Comparison of ENCODE assay signal across 24 mouse cellular contexts in the genomic region with DNA sequence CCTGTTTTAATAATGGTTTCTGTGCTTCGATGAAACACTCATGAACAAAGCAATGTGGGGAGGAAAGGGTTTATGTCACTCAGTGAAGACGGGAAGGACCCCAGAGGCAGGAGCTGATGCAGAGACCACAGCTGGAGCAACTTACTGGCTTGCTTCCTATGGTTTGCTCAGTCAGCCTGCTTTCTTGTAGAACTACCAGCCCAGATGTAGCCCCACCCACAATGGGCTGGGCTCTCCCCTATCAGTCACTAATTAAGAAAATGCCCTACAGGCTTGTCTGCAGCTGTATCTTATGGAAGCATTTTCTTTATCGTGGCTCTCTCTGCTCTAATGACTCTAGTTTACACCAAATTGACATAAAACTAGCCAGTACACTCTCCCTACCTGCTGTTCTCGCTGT.
DNase-seq lines count a peak whose midpoint lies in the region; ATAC-seq and TF ChIP-seq lines count a peak whose summit lies in the region.
"Had no signal": no experiment of that assay in that cellular context is flagged by ENCODE, and none has a peak within 500 bp of the region (broad histone marks: within the 10 kb centered on the region; RNA-seq: fewer than 3 reads in every experiment).

No protein-coding gene starts in this region.

- TF ChIP-seq EP300 in liver, postnatal 0 days (IDR thresholded peaks at IDR 0.05; ENCODE audit: low read depth): no peak

- no peaks in the 10 kb centered on the region for H3K9me3 ChIP-seq in embryonic facial prominence, embryonic 10.5 days
- no peaks in the 10 kb centered on the region for H3K9me3 ChIP-seq in liver, postnatal 0 days (ENCODE audit: low read length)
- no peaks in the 10 kb centered on the region for H3K9me3 ChIP-seq in heart, embryonic 10.5 days
- H3K9me3 ChIP-seq: embryonic facial prominence, embryonic 15.5 days; liver, embryonic 13.5 days; lung, embryonic 15.5 days; midbrain, embryonic 10.5 days; neural tube, embryonic 13.5 days; stomach, embryonic 15.5 days had no signal

- TF ChIP-seq POLR2A in lung, adult 2 months (IDR thresholded peaks at IDR 0.05; ENCODE audit: borderline replicate concordance, extremely low read depth, low read depth, low read length): no peak

- H3K4me2 ChIP-seq in liver, postnatal 0 days (ENCODE audit: low read depth, low read length): no peak overlapping the region
- H3K4me2 ChIP-seq: embryonic facial prominence, embryonic 15.5 days; liver, embryonic 13.5 days; lung, embryonic 15.5 days; neural tube, embryonic 13.5 days; stomach, embryonic 15.5 days had no signal

- no peak overlapping the region for H3K4me3 ChIP-seq in embryonic facial prominence, embryonic 10.5 days
- H3K4me3 ChIP-seq in liver, postnatal 0 days (ENCODE audit: low read depth, low read length): no peak overlapping the region
- no peak overlapping the region for H3K4me3 ChIP-seq in lung, adult 2 months (replicated peaks; ENCODE audit: extremely low read depth, low read depth, low read length)
- H3K4me3 ChIP-seq in heart, embryonic 10.5 days: no peak overlapping the region
- H3K4me3 ChIP-seq: embryonic facial prominence, embryonic 15.5 days; liver, embryonic 13.5 days; lung, embryonic 15.5 days; midbrain, embryonic 10.5 days; myocyte; neural tube, embryonic 13.5 days; stomach, embryonic 15.5 days had no signal

- no peaks in the 10 kb centered on the region for H3K27me3 ChIP-seq in embryonic facial prominence, embryonic 10.5 days (replicated peaks; ENCODE audit: low read depth, poor library complexity, severe bottlenecking)
- H3K27me3 ChIP-seq in liver, postnatal 0 days (ENCODE audit: insufficient read depth, low read length): no peaks in the 10 kb centered on the region
- H3K27me3 ChIP-seq in heart, embryonic 10.5 days (ENCODE audit: insufficient read depth, poor library complexity, severe bottlenecking): no peaks in the 10 kb centered on the region
- H3K27me3 ChIP-seq: CH12.LX; embryonic facial prominence, embryonic 15.5 days; liver, embryonic 13.5 days; lung, embryonic 15.5 days; neural tube, embryonic 13.5 days; stomach, embryonic 15.5 days had no signal

- no peak overlapping the region for H3K27ac ChIP-seq in embryonic facial prominence, embryonic 10.5 days (replicated peaks)
- H3K27ac ChIP-seq in liver, postnatal 0 days (ENCODE audit: low read depth): no peak overlapping the region
- H3K27ac ChIP-seq in heart, embryonic 10.5 days: no peak overlapping the region
- H3K27ac ChIP-seq: embryonic facial prominence, embryonic 15.5 days; liver, embryonic 13.5 days; lung, embryonic 15.5 days; midbrain, embryonic 10.5 days; neural tube, embryonic 13.5 days; stomach, embryonic 15.5 days had no signal

- 44% methylated on average over 4 of the region's 4 CpGs for WGBS in embryonic facial prominence, embryonic 10.5 days
- WGBS in liver, postnatal 0 days (ENCODE audit: insufficient replicate concordance): 41% methylated on average over 4 of the region's 4 CpGs
- 70% methylated on average over 4 of the region's 4 CpGs for WGBS in lung, adult 2 months
- WGBS in heart, embryonic 10.5 days: 63% methylated on average over 4 of the region's 4 CpGs

- H3K4me1 ChIP-seq in embryonic facial prominence, embryonic 10.5 days: no peaks in the 10 kb centered on the region
- no peaks in the 10 kb centered on the region for H3K4me1 ChIP-seq in liver, postnatal 0 days (ENCODE audit: insufficient read depth)
- H3K4me1 ChIP-seq in lung, adult 2 months (ENCODE audit: control insufficient read depth, insufficient read depth, low read length): no peaks in the 10 kb centered on the region
- H3K4me1 ChIP-seq in heart, embryonic 10.5 days: no peaks in the 10 kb centered on the region
- H3K4me1 ChIP-seq: embryonic facial prominence, embryonic 15.5 days; liver, embryonic 13.5 days; lung, embryonic 15.5 days; midbrain, embryonic 10.5 days; neural tube, embryonic 13.5 days; stomach, embryonic 15.5 days had no signal

- H3K36me3 ChIP-seq in embryonic facial prominence, embryonic 10.5 days (replicated peaks): no peaks in the 10 kb centered on the region
- H3K36me3 ChIP-seq in liver, postnatal 0 days (replicated peaks; ENCODE audit: insufficient read depth, low read length): no peaks in the 10 kb centered on the region
- no peaks in the 10 kb centered on the region for H3K36me3 ChIP-seq in heart, embryonic 10.5 days
- H3K36me3 ChIP-seq: embryonic facial prominence, embryonic 15.5 days; liver, embryonic 13.5 days; lung, embryonic 15.5 days; midbrain, embryonic 10.5 days; neural tube, embryonic 13.5 days; stomach, embryonic 15.5 days had no signal

- DNase-seq in CD4-positive, CD25-positive, alpha-beta regulatory T cell, adult 2 months (ENCODE audit: low read depth, low spot score): peak; percentile 7
- DNase-seq in MEL-GATA-1-ER (ENCODE audit: extremely low read depth, low read depth): peak; percentile 7
- DNase-seq in embryonic facial prominence, embryonic 10.5 days (ENCODE audit: low spot score): peak; percentile 19
- DNase-seq in liver, postnatal 0 days: no peak
- no peak for DNase-seq in lung, adult 2 months
- DNase-seq in heart, embryonic 10.5 days (ENCODE audit: low spot score): no peak
- DNase-seq: adrenal gland, postnatal 14 days; cerebellum, adult 9-11 months; liver, embryonic 13.5 days; lung, postnatal 36 days; right cerebral cortex, postnatal 4 days; thymus, postnatal 25 days had no signal

- no peak overlapping the region for H3K9ac ChIP-seq in liver, postnatal 0 days (replicated peaks)
- H3K9ac ChIP-seq: embryonic facial prominence, embryonic 15.5 days; liver, embryonic 13.5 days; lung, embryonic 15.5 days; neural tube, embryonic 13.5 days; stomach, embryonic 15.5 days had no signal

- no peak for TF ChIP-seq CTCF in liver, postnatal 0 days (IDR thresholded peaks at IDR 0.05; ENCODE audit: low read depth)
- TF ChIP-seq CTCF in lung, adult 2 months (IDR thresholded peaks at IDR 0.05; ENCODE audit: insufficient read depth, low read length): no peak

- no peak for ATAC-seq in CD4-positive, CD25-positive, alpha-beta regulatory T cell, adult 4 months
- ATAC-seq in liver, postnatal 0 days: no peak
- ATAC-seq: forebrain, embryonic 14.5 days; hindbrain, embryonic 16.5 days; intestine, embryonic 16.5 days; midbrain, embryonic 16.5 days had no signal

Comparison
In these comparisons a context has a peak if more than half of its experiments do, and no peak if none do; other contexts are left out.
1. DNase-seq: peak in CD4-positive, CD25-positive, alpha-beta regulatory T cell, adult 2 months (single experiment), MEL-GATA-1-ER (single experiment) and embryonic facial prominence, embryonic 10.5 days (single experiment); none in liver, postnatal 0 days (single experiment), lung, adult 2 months (single experiment) and heart, embryonic 10.5 days (single experiment).